Mouse (Mus musculus) lung, postnatal 0 days (tissue): ENCODE measurements at regions not wholly inside any gene's neighbourhood (a gene's known extent, or its start where the extent isn't known, plus 50 kb on each side); places are given as distances from the start of the nearest gene placed in this dataset.

ENCODE experiments used
- CTCF ChIP-seq: IDR thresholded peaks from 2 replicates; pipeline ENCODE4 v1.5.1; 2016; ENCODE audit warnings: antibody characterized with exemption, mild to moderate bottlenecking
- EP300 ChIP-seq: IDR thresholded peaks from 2 replicates; pipeline ENCODE4 v1.6.1; 2016; ENCODE audit warnings: antibody characterized with exemption, mild to moderate bottlenecking, control low read depth

DNA sequence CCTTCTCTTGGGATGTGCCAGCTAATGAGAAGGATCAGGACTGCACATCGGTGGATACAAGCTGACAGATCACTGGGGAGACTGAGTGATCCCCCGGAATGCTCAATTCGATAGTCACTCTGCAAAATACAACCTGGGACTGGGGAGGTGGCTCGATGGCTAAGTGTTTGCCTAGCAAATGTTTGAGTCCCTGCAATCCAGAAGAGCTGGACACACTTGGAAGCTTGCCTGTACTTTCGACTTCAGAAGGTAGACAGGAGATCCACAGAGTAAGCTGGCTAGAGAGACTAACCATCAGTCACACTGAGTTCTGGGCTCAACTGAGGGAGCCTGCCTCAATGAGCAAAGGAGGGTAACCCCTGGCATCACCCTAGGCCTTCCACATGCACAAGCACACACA, 69.7 kb downstream of the Rplp1 start:
- TF ChIP-seq CTCF (no peak), EP300 (no peak)
